Mouse (Mus musculus) urinary bladder, postnatal 25 days (tissue): ENCODE data around the gene Arhgap10.

ENCODE experiments used
- DNase-seq: peaks from one replicate; pipeline ENCODE4 v3.0.0; 2022; ENCODE audit warnings: low spot score

Gene Arhgap10

GRCm38 (mm10) chr8:77279977-77280376 is 237.8 kb downstream of the Arhgap10 start:
- no peak for DNase-seq

DNA sequence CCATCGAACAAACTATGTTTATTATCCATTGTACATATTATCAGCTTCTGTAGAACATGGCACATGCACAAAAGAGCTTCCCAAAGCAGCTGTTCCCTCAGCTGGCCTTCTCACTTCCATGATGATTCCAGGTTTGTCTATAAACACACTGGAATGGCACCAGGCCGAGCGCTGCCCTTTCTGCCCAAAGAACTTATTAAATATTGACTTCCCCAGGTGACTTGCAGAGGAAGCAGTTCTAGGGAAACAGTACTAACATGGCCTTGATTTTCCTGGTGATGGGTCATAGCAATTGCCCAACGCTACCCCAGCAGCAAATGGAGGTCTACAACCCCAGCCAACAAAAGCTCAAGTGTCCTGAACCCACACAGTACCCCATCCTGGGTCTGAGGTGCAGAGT is 239.5 kb downstream of the Arhgap10 start:
- no peak for DNase-seq

- DNase-seq = peak; percentile 21
These were observed 240.9 kb downstream of the Arhgap10 start for GRCm38 (mm10) chr8:77276827-77277226.

DNA sequence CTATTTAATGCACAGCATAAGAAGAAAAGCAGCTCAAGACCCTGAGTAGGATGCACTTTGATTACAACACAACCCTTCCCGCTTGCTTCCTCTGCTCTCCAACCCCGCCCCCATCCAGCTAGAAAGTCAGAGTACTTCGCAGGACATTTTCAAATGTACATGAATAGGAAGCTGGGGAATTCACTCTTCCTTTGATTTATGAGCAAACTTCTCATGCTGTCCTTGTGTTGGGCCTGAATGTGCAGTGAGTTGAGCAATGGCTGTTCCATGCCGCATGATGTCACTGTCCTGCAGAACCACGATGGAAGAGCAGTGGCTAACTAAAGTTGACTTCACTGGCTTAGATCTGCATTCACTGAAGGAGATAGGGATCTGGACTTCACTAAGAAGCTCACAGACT is 242.2 kb downstream of the Arhgap10 start:
- no peak for DNase-seq

DNA sequence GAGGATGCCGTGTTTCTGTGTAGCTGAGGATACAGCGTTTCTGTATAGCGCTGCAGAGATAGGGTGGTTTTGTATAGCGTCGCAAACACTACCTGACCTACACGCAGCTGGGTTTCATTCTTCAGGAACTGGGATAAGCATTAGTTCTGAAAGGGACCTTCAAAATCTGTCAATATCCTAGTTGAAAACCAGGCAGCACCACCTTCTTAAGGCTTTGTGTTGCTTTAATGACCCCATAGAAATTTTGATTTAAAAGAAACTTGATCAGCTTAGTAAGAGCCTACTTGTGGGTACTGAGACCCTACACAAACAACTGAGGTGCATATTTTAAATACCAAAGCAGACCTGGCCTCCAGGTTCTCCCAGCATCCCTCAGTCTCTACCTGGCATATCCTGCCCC is 245.6 kb downstream of the Arhgap10 start:
- DNase-seq = no peak

DNA sequence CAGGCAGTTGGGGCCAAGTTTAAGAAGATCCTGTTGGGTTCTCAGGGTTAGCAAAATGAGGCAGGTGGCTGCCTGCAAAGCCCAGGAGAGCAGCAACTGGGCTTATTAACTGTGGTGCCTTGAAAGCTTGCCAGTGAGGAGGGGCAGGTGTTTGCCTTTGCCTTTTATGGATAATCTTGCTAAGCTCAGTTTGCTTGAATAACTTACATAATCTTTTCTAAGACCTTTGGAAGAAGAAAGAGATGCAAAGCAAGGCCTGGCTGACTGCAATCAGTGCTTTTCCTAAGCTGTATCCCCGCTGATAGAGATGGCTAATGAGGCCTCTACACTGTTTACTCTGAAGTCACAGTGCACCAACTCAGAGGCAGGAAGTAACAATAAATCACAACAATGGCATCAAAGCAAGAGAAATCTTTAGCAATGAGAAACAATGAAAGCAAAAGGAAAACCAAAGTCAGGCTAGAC is 249.8 kb downstream of the Arhgap10 start:
- no peak for DNase-seq

GRCm38 (mm10) chr8:77262216-77263009 is 255.3 kb downstream of the Arhgap10 start:
- no peak for DNase-seq

DNA sequence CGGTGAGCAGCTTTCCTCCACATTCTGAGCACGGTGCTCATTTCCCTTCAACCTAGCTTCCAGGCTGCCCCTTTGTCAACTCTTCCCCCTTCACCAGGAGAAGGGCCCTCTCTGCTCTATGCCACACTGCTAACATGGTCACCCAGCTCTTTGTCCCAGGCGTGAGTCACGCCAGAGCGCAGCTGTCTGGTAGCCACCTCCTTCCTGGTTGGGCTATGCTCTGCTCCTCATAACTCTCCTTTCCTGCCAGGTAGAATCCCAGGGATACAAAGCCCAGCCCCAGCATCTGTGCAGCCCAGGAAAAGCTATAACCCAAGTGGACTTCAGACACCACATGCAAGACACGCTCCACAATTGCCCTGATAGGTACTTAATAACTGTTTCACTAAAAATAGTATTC is 256.5 kb downstream of the Arhgap10 start:
- DNase-seq = no peak

- no peak for DNase-seq
These were observed 260.7 kb downstream of the Arhgap10 start for GRCm38 (mm10) chr8:77257085-77257451.

- DNase-seq = no peak
These were observed 261.2 kb downstream of the Arhgap10 start for GRCm38 (mm10) chr8:77256450-77257084.

- DNase-seq = no peak
These were observed 263.3 kb downstream of the Arhgap10 start for GRCm38 (mm10) chr8:77254466-77254865.

GRCm38 (mm10) chr8:77251134-77251533 is 266.6 kb downstream of the Arhgap10 start:
- DNase-seq = no peak

GRCm38 (mm10) chr8:77250094-77250493 is 267.7 kb downstream of the Arhgap10 start:
- no peak for DNase-seq

DNA sequence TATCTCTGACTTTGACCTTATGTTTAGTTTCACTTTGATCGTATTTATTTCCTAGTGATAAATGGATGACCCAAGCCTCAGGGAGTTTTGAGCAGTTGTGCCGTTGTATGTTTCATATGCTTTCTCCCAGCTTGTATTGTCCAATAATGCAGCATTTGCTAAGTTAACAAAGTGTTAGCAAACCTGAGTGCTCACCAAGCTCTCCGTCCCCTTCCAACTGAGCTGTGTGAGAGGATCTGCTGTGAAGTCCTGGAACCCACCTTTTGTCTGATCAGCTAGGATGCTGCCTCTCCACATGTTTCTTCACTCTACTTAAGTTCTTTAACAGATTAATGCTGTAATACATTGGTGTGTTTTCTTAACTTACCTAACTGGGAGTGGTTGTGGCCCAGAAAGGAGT is 276.4 kb downstream of the Arhgap10 start:
- no peak for DNase-seq

GRCm38 (mm10) chr8:77239462-77239861 is 278.3 kb downstream of the Arhgap10 start:
- no peak for DNase-seq

GRCm38 (mm10) chr8:77236701-77237100 is 281.1 kb downstream of the Arhgap10 start:
- DNase-seq = no peak

- DNase-seq = no peak
These were observed 285.3 kb downstream of the Arhgap10 start for GRCm38 (mm10) chr8:77232411-77232810.

DNA sequence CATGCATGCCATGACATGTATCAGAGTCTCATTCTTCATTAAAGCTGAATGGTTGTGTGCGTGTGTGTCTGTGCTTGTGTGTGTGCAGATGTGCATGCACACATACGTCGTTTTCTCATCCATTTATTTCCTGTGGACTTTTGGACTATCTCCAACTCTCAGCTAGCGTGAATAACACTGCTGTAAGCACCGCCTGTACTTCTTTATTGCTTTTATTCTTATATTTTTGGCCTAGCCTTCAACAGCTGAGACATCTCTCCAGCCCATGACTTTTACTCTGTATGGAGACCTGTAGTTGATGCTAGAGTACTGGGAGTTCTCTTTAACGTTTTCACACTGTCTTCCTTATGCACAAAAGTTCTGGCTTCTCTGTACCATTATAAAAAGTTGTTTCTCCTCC is 285.9 kb downstream of the Arhgap10 start:
- no peak for DNase-seq

DNA sequence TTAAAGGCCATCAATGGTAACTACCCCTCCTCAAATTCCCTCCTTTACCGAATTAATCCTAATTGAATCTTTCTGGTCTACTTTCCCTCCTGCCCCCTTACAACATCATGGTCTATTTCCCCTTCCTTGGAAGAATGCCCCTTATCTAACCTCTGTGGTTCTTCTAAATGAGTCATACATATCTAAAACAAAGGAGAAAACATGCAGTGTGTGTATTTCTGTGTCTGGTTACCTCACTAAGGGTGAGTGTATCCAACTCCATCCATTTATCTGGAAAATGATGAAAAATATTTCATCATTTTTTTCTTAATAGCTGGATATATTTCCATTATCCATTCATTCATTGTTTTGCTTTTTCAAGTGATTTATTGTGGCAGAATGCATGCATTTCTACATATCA is 286.5 kb downstream of the Arhgap10 start:
- DNase-seq = no peak

GRCm38 (mm10) chr8:77228688-77229087 is 289.1 kb downstream of the Arhgap10 start:
- no peak for DNase-seq

DNA sequence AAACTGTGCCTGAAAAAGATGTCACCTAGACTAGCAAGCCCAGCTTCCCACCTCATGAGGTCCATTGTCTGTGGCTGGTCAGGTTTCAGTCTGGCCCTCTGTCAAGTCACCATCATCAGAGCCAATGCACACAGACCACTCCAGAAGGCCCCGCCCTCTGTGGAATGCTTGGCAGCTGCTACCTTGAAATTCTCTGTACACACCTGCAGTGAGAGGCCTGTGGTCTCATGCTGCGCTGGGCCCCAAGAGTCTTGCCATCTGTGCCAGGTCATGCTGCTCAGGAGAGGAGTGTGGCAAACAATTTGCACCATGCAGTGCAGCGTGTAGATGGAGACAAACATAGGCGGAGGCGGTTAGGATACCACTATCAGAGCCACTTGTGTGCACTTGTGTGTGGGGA is 290.0 kb downstream of the Arhgap10 start:
- DNase-seq = no peak

DNA sequence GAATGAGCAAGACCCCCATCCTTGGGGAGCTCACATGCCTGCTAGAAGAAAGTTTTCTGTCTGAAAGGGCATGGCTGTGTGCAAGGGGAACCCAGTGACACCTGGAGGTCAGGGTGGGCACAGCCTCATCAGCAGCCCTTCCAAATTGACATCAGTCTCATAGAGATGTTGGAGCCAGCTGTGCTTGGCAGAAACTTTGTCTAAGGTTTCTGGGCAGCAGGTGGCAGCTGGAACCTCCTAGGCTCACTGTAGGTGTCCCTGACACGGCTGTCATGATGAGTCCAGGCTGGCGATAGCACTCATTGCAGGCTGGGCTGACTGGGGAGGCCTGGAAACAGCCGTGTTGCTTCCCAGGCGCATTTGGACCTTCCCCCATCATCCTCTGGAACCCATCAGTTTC is 294.6 kb downstream of the Arhgap10 start:
- no peak for DNase-seq

GRCm38 (mm10) chr8:77215191-77215590 is 302.6 kb downstream of the Arhgap10 start:
- no peak for DNase-seq

DNA sequence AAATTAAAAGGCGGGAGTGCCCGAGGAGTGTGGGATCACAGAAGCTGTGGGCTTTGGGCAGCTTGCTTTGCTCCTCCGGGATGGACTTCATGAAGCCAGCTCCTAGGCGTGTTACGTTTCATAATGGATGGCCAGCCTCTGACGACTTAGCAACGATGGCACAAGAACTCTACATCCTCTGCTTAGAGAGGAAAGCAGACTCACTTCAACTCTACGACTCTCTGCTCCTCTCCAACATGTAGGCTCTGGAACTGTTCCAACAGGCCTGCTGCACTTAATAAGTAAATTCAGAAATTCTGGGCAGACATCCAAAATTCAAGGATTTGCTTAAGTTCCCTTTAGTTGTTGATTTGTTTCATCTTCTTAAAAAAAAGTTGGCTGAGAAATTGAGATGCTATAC is 303.1 kb downstream of the Arhgap10 start:
- DNase-seq = no peak
